Mouse (Mus musculus) hindbrain, embryonic 11.5 days (tissue): ENCODE measurements around the gene Hoxa9. TPM values are rescaled to one million over a fixed set of nuclear protein-coding genes. Genes with fewer than 3 reads are reported as not detected.
A peak's percentile ranks its signal among the peaks of the same experiment; 100 is the strongest.

Source experiments
- ATAC-seq: fragments of 200-750 bp; cut with Nextera tagmentation; 2 replicates; pipeline ENCODE4 v1.8.0; 2017; ENCODE audit warnings: mild to moderate bottlenecking, moderate TSS enrichment, moderate library complexity; ENCODE audit not compliant: low FRiP score
- DNase-seq: peaks from one replicate; pipeline ENCODE4 v3.0.0-alpha.2; 2015; ENCODE audit warnings: low spot score
- H3K27ac ChIP-seq: fragments of 300-500 bp; sonication (generic); 2 replicates; pipeline ENCODE4 v1.5.1; 2014; ENCODE audit warnings: mild to moderate bottlenecking, low read depth, low read length
- H3K27me3 ChIP-seq: fragments of 300-500 bp; sonication (generic); 2 replicates; pipeline ENCODE4 v1.6.1; 2014; ENCODE audit warnings: mild to moderate bottlenecking, low read length, moderate library complexity, mixed read lengths; ENCODE audit not compliant: control insufficient read depth, insufficient read depth
- H3K36me3 ChIP-seq: fragments of 300-500 bp; sonication (generic); 2 replicates; pipeline ENCODE4 v1.6.1; 2014; ENCODE audit warnings: mild to moderate bottlenecking, low read length, moderate library complexity, mixed read lengths; ENCODE audit not compliant: control insufficient read depth, insufficient read depth
- H3K4me1 ChIP-seq: fragments of 300-500 bp; sonication (generic); replicated peaks from 2 replicates; pipeline ENCODE4 v1.6.1; 2014; ENCODE audit warnings: low read length, mixed read lengths; ENCODE audit not compliant: control insufficient read depth, insufficient read depth
- H3K4me2 ChIP-seq: fragments of 300-500 bp; sonication (generic); replicated peaks from 2 replicates; pipeline ENCODE4 v1.6.1; 2014; ENCODE audit warnings: mild to moderate bottlenecking, low read depth, low read length
- H3K4me3 ChIP-seq: fragments of 300-500 bp; sonication (generic); 2 replicates; pipeline ENCODE4 v1.5.1; 2014; ENCODE audit warnings: low read depth, low read length
- H3K9ac ChIP-seq: fragments of 300-500 bp; sonication (generic); 2 replicates; pipeline ENCODE4 v1.6.1; 2014; ENCODE audit warnings: low read depth, low read length
- H3K9me3 ChIP-seq: fragments of 300-500 bp; sonication (generic); 2 replicates; pipeline ENCODE4 v1.6.1; 2016; ENCODE audit warnings: low read length; ENCODE audit not compliant: control insufficient read depth
- WGBS: fragments of 180-500 bp; shearing (Covaris S2); extraction: QIAGEN DNeasy Blood & Tissue Kit; methylation state at CpG from one replicate; pipeline ENCODE4 v1.1.7; 2014; 5-methylcytosine and 5-hydroxymethylcytosine counted together
- polyA plus RNA-seq: library from polyadenylated mRNA; unstranded; fragments of >200 nt; fragmentation: Nextera tagmentation; extraction: Ambion mirVana; gene quantifications from 2 replicates; pipeline ENCODE4 v1.2.1, GENCODE M21; 2014

The Hoxa9 gene
- polyA plus RNA-seq, 1 experiment from 2014 or later = 0.25 TPM

DNA sequence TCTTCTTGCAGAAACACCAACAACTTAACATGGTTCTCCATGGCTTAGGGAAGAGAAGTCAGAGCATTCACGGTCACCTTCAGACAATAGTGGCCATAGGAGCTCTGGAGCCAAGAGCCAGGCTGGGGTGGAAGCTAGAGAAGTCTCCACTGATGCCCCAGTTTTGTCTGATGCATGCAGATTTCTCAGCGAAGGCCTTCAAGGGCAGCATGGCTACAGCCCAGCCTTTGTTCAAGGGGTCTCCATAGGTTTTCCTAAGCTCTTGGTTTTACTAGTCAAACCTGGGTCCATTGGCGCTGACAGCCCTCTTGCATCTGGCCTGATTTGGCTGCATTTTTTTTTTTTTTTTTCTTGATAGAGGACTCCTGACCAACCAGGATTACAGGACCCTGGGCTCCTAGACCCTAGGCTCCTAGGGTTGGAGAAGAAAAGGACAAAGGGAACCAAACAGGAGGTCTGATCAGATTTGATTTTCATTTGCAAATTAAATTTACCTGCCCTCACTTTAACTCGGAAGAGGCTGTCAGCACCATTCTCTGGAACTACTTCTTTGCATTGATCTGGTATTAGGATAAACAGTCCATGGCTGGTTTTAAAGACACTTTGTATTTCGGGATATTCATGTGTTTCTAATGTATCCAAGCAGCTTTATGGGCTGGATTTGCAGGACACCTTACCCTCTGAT lies 33.4 kb upstream of the Hoxa9 start:
- no peaks in the 10 kb centered on the region for H3K9me3 ChIP-seq
- peaks cover 93% of the 10 kb centered on the region for H3K27me3 ChIP-seq
- H3K36me3 ChIP-seq = no peaks in the 10 kb centered on the region
- ATAC-seq = no peak
- peaks cover 8% of the 10 kb centered on the region; the same call in 1 of the 2 replicates for H3K4me1 ChIP-seq
- DNase-seq = peak; percentile 59
- H3K27ac ChIP-seq = no peak overlapping the region
- H3K9ac ChIP-seq = no peak overlapping the region
- WGBS = 4% methylated on average over 5 of the region's 5 CpGs
- H3K4me2 ChIP-seq = no peak overlapping the region
- no peak overlapping the region for H3K4me3 ChIP-seq

DNA sequence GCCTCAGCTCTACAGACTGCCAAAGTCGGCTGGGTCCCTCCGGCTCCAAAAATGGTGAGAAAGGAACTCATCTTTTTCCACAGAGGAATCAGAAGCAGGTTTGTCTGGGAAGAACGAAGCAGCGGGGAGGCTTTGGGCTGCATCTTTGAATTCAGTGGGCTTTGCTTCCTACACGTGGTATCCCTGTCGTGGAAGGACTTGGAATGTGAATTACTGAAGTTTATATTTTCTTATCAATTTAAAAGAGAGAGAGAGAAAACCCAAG lies 32.4 kb upstream of the Hoxa9 start:
- H3K4me3 ChIP-seq = no peak overlapping the region
- peaks cover 8% of the 10 kb centered on the region; the same call in 1 of the 2 replicates for H3K4me1 ChIP-seq
- under 1% methylated on average over 6 of the region's 6 CpGs for WGBS
- peaks cover 93% of the 10 kb centered on the region for H3K27me3 ChIP-seq
- H3K27ac ChIP-seq = no peak overlapping the region
- no peak overlapping the region for H3K9ac ChIP-seq
- no peaks in the 10 kb centered on the region for H3K9me3 ChIP-seq
- ATAC-seq (no peak), DNase-seq (no peak)
- H3K36me3 ChIP-seq = no peaks in the 10 kb centered on the region
- no peak overlapping the region for H3K4me2 ChIP-seq

DNA sequence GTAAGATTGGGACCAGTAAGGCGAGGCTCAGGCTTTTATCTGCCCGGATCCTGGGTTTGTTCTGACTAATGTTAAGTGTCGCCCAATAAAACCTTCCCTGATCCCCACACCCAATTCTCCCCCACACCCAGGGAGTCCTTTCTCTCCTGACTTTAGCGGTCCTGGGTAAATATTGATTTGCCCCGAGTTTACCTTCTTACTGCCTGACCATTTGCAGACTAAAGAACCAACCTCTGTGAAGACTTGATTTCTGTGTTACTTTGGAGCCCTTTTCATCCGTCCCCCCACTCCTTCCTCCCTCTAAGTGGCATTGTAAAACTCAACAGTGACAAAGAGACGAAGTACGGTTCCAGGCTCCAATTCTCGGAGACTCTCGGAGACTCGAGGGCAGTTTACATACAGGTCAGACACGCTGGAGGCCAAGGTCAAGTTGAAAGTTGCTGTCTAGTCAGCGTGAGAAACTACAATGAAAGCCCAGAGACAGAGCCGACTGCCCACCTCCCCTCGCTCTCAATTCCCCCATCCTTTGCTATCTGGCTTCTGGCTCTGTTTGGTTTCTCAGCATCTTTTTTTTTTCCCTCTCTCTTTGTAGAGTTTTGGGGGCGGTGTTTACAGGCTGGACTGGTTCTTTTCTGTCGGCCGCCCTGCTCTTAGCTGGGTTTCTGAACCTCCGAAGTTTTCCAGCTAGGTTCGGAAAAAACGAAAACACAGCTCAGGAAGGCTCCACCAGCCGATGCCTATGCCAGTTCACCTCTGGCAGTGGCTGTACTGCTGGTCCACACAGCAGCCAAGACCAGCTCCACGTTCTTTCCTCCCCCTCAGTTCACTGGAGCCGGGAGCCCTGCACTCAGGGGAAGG lies 31.8 kb upstream of the Hoxa9 start:
- no peaks in the 10 kb centered on the region for H3K36me3 ChIP-seq
- no peak overlapping the region for H3K4me2 ChIP-seq
- no peaks in the 10 kb centered on the region for H3K9me3 ChIP-seq
- under 1% methylated on average over 24 of the region's 24 CpGs for WGBS
- H3K27me3 ChIP-seq = peaks cover 91% of the 10 kb centered on the region
- no peak overlapping the region for H3K27ac ChIP-seq
- H3K9ac ChIP-seq = no peak overlapping the region
- H3K4me1 ChIP-seq = peaks cover 8% of the 10 kb centered on the region; the same call in 1 of the 2 replicates
- DNase-seq (peak; percentile 63), ATAC-seq (no peak)
- no peak overlapping the region for H3K4me3 ChIP-seq

DNA sequence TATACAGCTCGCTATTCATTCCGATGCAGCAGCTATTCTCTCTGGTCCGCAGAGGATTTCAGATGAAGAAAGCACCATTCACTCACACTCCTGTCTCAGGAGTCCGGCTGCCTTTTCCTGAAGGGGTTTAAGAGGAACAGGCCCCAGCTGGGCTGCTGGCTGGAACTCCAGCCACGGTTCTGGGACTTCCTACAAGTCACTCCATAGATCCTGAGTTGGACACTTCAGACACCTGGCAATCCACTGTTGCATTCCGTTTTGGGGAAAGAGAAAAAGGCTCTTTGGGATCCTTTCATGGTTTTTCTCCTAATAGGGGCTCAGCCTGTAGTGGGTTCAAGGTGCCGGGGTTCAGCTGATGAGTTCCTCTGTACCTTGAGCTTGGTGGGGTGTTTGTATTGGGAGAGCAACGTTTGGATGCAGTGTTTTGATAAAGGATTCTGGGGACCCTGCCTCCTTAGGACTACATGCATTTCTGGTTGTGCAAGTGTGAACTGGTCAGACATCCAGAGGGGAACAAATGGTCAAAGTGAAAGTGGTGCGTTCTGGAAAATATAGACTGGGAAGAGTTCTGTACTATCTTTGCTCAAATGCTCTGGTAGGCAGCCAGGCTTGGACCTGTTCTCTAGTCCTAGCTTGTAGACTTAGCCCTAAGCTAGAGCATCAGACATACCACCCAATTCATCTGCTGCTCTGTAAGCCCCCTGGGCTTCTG lies 31.0 kb upstream of the Hoxa9 start:
- no peak overlapping the region for H3K9ac ChIP-seq
- H3K4me1 ChIP-seq = peaks cover 8% of the 10 kb centered on the region; the same call in 1 of the 2 replicates
- H3K36me3 ChIP-seq = no peaks in the 10 kb centered on the region
- no peak overlapping the region for H3K4me2 ChIP-seq
- H3K27me3 ChIP-seq = peaks cover 93% of the 10 kb centered on the region
- no peaks in the 10 kb centered on the region for H3K9me3 ChIP-seq
- no peak overlapping the region for H3K27ac ChIP-seq
- H3K4me3 ChIP-seq = no peak overlapping the region
- DNase-seq (peak; percentile 62), ATAC-seq (no peak)
- WGBS = 6% methylated on average over 9 of the region's 9 CpGs

DNA sequence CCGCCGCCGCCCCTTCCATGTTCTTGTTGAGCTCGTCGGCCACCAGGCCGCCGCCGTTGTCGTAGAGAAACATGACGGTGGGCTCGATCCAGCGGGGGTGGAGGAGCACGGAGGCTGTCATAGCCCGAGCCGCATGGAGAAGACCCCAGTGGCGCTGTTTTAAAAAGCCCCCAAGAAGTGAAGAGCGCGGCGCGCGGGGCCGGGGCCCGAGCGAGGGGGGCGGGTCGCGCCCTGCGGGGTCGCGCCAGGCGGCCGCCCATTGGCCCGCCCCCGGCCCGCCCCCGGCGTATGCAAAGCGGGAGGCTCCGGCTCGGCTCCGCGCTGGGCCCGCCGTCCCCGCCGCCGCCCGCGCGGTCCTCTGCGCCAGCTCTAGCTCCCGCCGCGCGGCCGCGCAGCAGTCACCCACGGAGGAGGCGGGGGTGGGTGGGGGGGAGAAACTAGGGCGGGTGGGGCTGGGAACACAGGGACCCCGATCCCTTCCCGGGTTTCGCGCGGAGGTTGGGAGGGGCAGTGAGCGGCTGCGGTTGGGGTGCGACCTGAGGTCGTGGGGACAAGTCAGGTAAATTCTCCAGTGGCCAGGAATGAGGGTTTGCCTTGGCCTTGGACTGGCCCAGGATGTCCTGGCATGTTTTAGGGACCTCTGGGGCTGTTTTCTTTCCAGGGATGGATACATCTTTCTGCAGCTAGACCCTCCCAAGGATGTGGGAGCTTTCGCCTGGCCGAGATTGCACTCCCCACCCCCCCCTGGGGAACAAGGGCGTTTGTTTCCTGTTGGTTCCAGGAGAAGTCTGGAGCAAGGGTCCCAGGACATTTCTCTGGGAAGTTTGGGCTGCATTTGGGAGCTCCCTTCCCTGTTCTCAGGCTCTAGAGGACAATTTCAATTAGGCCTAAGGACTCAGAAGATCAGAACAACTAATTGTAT lies 30.0 kb upstream of the Hoxa9 start, which contains the start of gene Hoxa13:
TSS of gene Hoxa13 (minus strand) at position 227 of the 922 bp plus-strand sequence.
- Histone ChIP-seq H3K9me3 (no peaks in the 10 kb centered on the region), H3K4me3 (peak within 1 kb of the TSS; percentile 21; the same call in 1 of the 2 replicates), H3K27ac (no peak within 1 kb of the TSS), H3K9ac (no peak within 1 kb of the TSS), H3K4me2 (peak within 1 kb of the TSS; percentile 38), H3K4me1 (peaks cover 8% of the 10 kb centered on the region; the same call in 1 of the 2 replicates), H3K27me3 (peaks cover 91% of the 10 kb centered on the region), H3K36me3 (no peaks in the 10 kb centered on the region)
- ATAC-seq = no peak
- peak; percentile 64 for DNase-seq
- WGBS = 2% methylated on average over 42 of the region's 72 CpGs

DNA sequence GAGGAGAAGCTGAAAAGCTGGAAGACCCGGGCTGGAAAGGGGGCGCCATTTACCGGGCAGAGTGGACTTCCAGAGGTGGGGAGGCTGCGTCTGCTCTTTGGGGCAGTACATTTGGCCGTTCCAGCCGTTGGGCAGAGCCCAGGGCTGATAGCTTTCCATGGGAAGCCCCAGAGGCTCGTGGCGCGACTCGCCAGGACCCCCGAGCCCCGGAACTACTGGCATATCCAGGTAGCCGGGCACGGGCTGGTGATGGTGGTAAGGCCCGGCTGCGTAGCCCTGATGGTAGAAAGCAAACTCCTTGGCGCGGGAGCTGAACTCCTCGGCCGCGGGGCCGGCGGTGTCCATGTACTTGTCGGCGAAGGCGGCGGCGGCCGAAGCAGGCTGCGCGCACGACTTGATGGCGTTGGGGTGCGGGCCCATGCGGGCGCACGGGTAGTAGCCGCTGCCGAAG lies 28.9 kb upstream of the Hoxa9 start:
- H3K9ac ChIP-seq = no peak overlapping the region
- 2% methylated on average over 36 of the region's 39 CpGs for WGBS
- H3K9me3 ChIP-seq = no peaks in the 10 kb centered on the region
- DNase-seq (peak; percentile 69), ATAC-seq (no peak)
- H3K27ac ChIP-seq = no peak overlapping the region
- H3K27me3 ChIP-seq = peaks cover 90% of the 10 kb centered on the region
- H3K36me3 ChIP-seq = no peaks in the 10 kb centered on the region
- 0 out of 2 replicates have a peak overlapping the region, but pooled peaks have one; percentile 11 for H3K4me2 ChIP-seq
- H3K4me1 ChIP-seq = peaks cover 8% of the 10 kb centered on the region; the same call in 1 of the 2 replicates
- peak overlapping the region; percentile 12; the same call in 1 of the 2 replicates for H3K4me3 ChIP-seq

DNA sequence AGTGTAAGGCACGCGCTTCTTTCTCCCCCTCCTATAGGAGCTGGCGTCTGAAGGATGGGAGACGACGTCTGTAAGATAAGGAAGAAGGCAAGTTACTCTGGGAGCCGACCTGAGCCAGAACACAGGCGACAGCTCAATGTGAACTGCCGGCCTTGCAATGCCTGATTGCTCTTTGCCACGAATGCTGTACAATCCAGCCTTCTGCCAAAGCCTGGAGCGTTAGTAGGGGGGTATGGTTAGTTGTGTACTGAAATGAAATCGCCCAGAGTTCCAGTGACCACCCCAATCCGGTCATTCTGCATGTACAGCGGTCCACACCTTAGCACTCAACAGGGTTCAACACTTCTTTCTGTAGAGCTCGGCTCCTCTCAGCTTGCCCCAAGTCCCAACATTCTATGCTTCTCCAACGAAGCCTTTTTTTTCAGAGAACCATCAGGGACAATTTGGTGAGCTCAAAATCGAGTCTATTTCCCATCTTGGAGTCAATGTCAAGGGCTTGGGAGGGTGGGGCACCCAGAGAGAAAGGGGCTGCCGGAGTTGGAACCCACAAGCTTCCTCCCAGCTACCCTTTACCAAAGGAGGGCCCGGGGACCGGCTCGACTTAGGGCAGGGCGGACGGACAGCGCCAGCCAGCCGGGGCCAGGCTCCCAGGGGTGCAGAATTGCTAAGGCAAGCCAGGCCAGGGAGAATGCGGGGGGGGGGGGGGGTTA lies 28.3 kb upstream of the Hoxa9 start:
- Histone ChIP-seq H3K9me3 (no peaks in the 10 kb centered on the region), H3K27me3 (peaks cover 87% of the 10 kb centered on the region), H3K27ac (no peak overlapping the region), H3K4me3 (no peak overlapping the region), H3K36me3 (no peaks in the 10 kb centered on the region), H3K9ac (no peak overlapping the region), H3K4me2 (no peak overlapping the region), H3K4me1 (peaks cover 8% of the 10 kb centered on the region; the same call in 1 of the 2 replicates)
- 1% methylated on average over 24 of the region's 25 CpGs for WGBS
- no peak for DNase-seq
- no peak for ATAC-seq
